Mouse (Mus musculus) myocyte (in vitro differentiated cells): ENCODE measurements around the gene Acot3.

Source experiments
- E2F4 ChIP-seq: IDR thresholded peaks from one replicate; pipeline ENCODE4 v1.6.1; 2011; ENCODE audit warnings: mild to moderate bottlenecking, control low read depth, moderate library complexity; ENCODE audit not compliant: insufficient read depth
- MAX ChIP-seq: IDR thresholded peaks from one replicate; pipeline ENCODE4 v1.6.1; 2011; ENCODE audit warnings: low read depth, mild to moderate bottlenecking, control low read depth
- MYOD1 ChIP-seq, 3 experiments: IDR thresholded peaks; one replicate each; pipeline ENCODE4 v1.6.1; 2011; ENCODE audit warnings: control low read depth in 2 of 3, low read depth in 2 of 3, mild to moderate bottlenecking in 2 of 3, moderate library complexity in 1 of 3; ENCODE audit not compliant: insufficient read length in 2 of 3, control insufficient read depth in 1 of 3
- MYOG ChIP-seq, 3 experiments: IDR thresholded peaks; one replicate each; pipeline ENCODE4 v1.6.1; 2011; ENCODE audit warnings: control low read depth in 2 of 3, low read depth in 2 of 3, mild to moderate bottlenecking in 2 of 3; ENCODE audit not compliant: insufficient read length in 2 of 3, control insufficient read depth in 1 of 3, insufficient read depth in 1 of 3
- POLR2A ChIP-seq: IDR thresholded peaks from one replicate; pipeline ENCODE4 v1.6.1; 2011; ENCODE audit warnings: low read depth, mild to moderate bottlenecking, control low read depth, moderate library complexity; ENCODE audit not compliant: insufficient read length
- POLR2AphosphoS2 ChIP-seq: IDR thresholded peaks from one replicate; pipeline ENCODE4 v1.6.1; 2011; ENCODE audit warnings: low read depth, control low read depth; ENCODE audit not compliant: insufficient read length
- REST ChIP-seq: IDR thresholded peaks from one replicate; pipeline ENCODE4 v1.6.1; 2011; ENCODE audit warnings: mild to moderate bottlenecking, control low read depth, moderate library complexity; ENCODE audit not compliant: insufficient read depth, insufficient read length
- SRF ChIP-seq: IDR thresholded peaks from one replicate; pipeline ENCODE4 v1.6.1; 2011; ENCODE audit warnings: low read depth; ENCODE audit not compliant: control insufficient read depth, insufficient read length
- TCF12 ChIP-seq: IDR thresholded peaks from one replicate; pipeline ENCODE4 v1.6.1; 2011; ENCODE audit warnings: mild to moderate bottlenecking, control low read depth; ENCODE audit not compliant: poor library complexity, insufficient read depth, severe bottlenecking
- TCF3 ChIP-seq: IDR thresholded peaks from one replicate; pipeline ENCODE4 v1.6.1; 2011; ENCODE audit warnings: low read depth, control low read depth; ENCODE audit not compliant: insufficient read length
- USF1 ChIP-seq: IDR thresholded peaks from one replicate; pipeline ENCODE4 v1.6.1; 2011; ENCODE audit warnings: low read depth, mild to moderate bottlenecking, control low read depth, moderate library complexity

DNA sequence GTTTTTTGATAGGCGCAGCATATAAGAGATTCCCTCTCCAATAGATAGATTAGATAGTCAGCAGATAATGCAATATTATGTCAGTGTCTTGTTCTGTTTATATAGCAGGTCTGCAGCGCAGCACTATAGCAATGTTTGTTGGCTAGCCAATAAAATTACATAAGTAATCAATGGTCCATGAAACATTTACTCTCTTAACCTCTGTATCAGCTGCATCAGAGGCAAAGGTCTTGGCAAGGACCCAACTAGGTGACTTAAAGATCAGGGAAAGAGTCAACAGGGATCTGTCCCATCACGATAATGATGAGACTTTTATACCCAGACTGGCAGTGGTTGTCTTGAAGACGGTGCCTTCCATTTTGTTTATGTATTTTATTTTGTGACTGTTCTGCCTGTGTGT is 19.1 kb upstream of the Acot3 start:
- TF ChIP-seq POLR2A (no peak), SRF (no peak), POLR2AphosphoS2 (no peak), TCF12 (no peak), MAX (no peak), REST (no peak), MYOD1 (IDR thresholded peaks at IDR 0.05; ENCODE audit: control insufficient read depth in 1 of 3, insufficient read length in 2 of 3, low read depth in 2 of 3) (no peak), MYOG (IDR thresholded peaks at IDR 0.05; ENCODE audit: control insufficient read depth in 1 of 3, insufficient read depth in 1 of 3, insufficient read length in 2 of 3, low read depth in 2 of 3) (no peak), USF1 (no peak), E2F4 (no peak), TCF3 (no peak)
